Mouse (Mus musculus) G1E-ER4 (cell line): ENCODE measurements around the gene Clybl. TPM values are rescaled to one million over a fixed set of nuclear protein-coding genes. Genes with fewer than 3 reads are reported as not detected.

ENCODE experiments used
- GATA1 ChIP-seq: IDR thresholded peaks from one replicate; pipeline ENCODE4 v1.8.0; 2012; ENCODE audit warnings: low read length, inconsistent platforms
- polyA plus RNA-seq: library from polyadenylated mRNA; stranded (reverse); fragments of >175 nt; gene quantifications from 2 replicates; pipeline ENCODE4 v1.2.3, GENCODE M21; 2012

Gene Clybl
- polyA plus RNA-seq, 1 experiment: 30.1 TPM

DNA sequence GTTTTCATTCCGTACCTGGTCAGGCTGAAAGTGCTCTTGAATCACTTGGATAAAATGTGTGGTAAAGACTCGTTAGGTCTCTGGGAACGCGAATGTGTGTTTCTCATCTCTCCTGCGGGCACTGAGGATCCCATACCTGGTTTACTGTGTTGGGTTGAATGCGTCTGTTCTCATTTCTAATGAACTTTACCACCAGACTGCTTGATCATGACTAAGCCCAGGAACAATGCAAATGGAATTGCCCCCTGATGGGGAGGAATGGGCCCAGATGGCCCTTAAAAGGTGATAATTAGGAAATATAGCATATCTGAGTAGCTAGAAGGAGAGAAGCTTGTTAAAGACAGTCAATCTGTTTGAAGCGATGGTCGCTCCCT, 74.7 kb downstream of the Clybl start:
- no peak for TF ChIP-seq GATA1

DNA sequence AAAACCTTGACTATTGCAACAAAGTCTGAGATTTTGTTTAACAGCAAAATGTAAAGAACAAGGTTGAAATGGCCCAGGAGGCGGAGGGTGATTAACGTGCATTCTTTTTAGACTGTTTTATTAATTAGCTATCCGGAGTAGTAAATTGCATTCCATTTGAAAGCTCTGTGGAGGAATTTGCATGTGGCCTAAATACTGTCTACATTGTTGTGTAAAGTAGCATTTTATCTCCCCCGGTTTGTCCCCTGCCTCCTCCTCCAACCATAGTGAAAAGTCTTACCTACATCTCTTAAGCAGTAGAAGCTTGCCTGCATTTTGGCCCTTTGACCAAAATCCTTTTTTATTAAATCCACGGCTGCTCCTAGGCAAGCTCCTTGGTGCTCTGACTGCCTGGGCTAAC, 76.8 kb downstream of the Clybl start:
- no peak for TF ChIP-seq GATA1

DNA sequence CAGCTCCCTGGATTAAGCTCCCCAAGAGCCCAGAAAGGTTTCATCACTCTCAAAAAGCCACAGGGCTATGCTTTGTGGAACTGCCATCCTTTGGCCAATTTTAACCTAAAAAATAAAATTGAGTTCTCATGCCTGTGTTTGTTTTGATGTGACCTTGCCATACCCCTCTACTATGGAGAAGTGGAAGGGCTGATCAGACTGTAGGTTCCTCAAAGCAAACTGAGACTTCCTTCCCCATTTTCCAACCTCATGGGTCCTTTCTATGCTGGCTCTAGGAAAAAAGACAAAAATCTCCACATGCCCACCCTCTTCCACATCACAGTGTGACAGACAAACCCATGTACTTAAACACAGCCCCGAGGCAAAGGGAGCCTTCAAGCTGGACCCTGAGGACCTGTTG, 79.7 kb downstream of the Clybl start:
- TF ChIP-seq GATA1: no peak

DNA sequence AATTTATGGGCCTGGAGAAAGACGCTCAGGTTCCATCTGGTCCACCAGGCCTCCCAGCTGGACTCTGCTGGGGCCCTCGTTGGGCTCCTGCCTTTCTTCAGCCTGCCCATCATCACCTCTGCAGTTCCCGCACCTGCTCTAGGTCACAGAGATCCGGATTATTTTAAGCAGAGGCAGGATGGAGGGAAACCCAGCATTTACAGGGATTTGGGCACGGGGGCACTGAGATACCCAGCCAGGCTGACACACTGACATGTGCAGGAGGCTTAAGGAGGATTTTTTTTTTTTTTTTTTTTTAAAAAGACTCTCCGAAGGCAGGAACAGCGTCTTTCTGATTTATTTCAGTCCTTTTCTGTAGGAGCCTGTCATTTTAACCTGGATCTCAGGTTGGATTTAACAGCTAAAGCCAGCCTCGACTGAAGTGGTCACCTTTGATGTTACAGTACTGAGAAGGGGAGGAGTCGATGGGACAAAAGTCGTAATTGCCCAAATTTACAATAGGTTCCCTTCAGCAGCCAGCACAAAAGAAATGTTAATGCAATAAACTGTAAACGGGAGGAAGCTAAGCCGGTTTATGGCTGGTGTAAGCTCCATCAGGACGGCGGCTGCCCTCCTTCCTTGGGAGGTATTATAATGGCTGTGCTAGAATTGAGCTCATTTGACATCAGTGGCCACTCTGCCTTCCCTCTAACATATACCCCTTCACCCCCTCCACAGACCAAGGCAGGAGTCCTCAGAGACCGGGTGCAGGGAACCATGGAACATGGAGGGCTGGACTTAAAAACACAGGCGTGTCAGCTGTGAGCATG, 81.6 kb downstream of the Clybl start:
- no peak for TF ChIP-seq GATA1

DNA sequence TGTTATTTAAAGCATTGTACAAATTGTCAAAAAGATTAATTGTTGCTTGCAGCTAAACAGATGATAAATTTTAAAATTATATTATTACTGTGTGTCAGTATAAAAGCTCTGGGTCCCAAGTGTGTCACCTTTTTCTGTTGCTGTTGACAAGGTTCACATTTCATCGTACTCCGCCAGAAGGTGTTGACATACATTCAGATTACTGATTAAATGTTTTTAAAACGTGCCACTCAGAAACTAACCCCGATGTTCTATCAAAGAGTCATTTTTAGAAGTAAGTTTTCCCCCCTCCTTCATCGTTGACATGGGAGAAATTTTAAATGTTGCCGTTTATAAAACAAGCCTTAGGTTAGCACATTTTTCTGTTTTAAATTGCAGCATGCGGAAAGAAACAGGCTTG, 83.7 kb downstream of the Clybl start:
- TF ChIP-seq GATA1: no peak

DNA sequence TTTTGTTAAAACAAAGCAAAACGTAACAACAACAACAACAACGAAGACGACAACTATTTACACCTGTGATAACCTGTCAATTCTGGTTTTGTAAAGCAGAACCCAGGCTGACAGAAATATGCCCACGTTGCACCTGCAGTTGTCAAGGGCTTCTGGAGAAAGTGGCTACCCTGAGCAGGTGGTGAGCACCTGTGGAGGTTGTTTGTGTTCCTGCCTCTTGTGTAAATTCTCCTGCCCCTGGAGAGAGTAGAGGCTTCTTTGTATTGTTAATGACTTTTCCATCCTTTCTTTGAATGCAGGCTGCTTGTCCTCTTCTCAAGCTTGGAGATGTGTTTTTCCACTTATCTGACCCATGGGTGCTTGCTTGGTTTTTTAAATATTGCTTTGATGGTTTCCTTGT, 86.1 kb downstream of the Clybl start:
- no peak for TF ChIP-seq GATA1

DNA sequence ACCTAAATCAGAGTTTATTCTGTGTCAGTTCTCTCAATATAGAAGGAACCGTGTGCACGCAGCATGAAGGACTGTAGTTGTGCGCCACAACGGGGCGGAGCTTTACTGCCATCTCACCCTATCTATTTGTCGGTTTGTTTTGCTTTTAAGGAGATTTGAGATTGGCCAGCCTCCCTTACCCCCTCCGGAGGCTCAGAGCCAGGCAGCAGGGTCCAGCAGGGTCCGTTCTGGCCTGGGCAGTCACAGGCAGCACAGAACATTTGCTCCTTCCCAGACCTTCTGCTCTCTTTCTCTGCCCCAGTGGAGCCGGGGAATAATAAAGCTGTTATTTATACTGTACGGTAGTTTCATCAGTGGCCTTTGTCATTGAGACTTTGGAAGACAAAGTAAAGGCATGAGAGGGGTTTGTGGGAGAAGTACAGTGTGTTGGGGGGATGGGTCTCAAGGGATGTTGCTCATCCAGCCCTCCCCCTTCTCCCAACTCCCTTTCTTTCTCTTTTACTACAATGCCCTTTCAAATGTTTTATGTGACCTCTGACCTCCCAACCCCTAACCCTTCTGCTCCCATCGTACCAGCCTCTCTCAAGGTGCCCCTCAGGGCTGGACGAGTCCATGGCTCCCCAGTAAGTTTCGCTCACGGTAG, 89.7 kb downstream of the Clybl start:
- no peak for TF ChIP-seq GATA1

DNA sequence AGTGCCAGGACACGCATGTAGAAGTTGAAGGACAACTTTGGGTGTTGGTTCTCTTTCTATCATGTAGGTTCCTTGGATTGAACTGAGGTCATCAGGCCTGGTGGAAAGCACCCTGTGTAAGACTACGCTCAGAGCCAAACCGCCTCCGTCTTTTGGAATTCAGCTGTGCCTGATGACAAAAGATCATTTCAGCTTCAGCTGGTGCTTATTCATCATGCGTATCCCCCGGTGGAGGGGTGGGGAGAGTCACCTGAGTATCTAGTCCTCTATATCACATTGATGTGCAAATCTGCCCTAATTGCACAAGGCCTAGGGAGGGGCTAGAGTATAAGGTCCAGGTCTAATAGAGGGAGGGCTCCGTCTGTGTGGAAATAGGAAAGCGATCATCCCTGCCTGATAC, 95.6 kb downstream of the Clybl start:
- TF ChIP-seq GATA1: no peak

DNA sequence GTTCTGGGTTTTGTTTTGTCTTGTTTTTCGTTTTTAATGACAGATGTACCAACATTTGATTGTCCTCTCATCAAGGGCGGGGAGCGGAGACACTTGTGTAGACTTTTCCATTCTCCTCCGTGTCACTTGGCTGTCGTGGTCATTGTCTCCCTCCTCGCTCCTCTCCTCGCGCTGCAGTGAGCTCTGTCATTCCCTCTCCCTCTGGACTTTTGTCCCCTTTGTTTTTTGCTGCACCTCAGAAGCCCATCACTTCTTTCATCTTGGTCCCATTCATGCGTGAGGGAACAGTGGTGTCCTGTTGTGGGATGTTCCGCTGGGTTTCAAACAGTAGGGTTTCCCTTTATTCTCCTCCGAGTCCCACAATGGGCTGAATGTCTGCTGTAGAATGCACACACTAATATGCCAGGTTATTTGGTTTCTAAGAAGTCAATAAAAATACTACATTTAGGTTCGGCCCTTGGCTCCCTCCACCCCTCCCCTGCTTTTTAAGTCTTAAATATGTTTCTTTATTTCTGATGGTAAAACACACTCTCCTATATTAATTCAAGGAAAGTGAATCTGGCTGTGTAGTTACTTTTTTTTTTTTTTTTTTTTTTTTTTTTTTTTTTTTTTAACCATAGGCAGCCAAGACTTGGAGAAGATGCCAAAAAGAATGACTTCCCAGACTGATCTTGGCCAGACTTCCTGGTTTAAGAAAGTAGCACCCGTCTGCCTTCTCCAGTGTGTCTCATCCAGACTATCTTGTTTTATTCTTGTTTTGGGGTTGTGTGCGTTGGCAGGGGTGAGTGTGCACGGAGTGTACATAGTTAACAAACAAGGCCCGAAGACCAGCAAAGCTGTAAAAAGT, 98.2 kb downstream of the Clybl start:
- TF ChIP-seq GATA1: no peak

DNA sequence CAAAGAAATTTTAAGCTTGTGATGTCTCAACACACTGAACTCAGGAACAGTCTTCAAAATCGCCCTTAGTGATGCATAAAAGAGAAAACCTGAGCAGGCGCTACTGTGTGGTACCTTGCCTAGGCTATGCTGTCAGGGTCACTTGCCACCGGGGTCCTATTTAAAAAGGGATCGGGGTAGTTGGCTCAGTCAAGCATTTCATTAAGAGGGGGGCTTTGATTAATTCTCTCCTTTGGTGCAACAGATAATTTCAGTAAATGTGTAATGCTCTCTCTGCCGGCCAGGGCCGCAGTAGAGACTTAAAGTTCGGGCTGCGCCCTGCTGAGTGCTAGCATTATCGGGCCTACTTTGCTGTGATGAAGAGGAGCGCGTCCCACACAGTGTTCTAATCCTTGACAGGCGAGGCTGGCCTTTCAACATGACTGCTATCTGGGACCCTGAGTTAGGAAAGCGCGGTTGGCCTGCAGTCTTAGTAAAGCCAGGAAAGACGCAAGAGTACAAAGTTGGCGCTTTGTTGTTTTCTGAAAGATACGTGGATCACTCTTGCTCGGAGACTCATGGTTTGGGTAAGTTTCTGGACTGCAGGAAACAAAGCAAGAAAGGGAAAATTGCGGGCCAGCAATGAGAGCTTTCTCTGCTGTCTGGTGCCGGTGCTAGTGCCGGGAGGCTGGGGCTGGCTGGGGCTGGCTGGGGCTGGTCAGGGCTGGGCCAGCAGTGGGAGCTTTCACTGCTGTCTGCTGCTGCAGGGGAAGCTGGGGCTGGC, 99.0 kb downstream of the Clybl start:
- no peak for TF ChIP-seq GATA1

DNA sequence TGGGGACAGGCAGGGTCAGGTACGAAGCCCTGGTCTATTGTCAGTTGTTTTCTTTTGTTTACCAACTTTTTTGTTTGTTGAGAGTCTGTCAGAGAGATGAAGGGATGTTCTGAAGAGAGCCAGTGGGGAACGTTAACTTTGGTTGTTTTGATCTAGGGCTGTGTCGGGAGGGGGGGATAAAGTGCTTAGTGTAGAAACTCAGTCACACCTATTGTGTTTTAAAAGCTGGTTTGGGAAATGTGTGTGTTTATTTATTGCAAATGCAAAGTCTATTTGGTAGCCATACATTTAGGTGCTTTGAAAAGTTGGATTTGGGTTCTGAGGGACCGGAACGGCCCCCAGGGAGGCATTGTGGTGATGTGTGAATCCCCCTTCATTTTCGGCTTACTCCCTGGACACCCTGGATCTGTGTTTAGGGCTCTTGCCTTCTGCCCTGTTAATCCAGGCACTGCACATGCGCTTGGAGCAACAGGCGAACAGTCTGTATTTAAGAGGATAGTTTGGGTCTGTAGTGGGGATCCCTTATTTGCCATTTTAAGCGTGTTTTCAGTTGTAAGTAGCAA, 99.6 kb downstream of the Clybl start:
- TF ChIP-seq GATA1: no peak

DNA sequence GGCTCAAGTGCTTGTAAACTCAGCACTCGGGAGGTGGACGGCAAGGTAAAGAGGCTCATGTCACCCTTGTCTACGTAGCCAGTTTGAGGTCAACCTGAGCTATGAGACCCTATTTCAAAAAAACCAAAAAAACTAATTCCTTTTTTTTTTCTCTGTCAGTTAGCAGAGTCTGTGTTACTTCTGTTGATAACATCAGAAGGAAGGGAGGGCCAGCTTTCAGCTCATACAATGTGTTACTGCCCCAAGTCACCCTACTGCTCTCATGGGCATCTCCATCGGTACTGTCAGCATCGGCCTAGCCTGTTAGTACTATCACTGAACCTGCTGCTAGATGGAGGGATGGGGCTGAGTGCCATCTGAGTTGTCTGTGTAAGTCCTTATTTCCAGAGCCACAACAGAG, 102.5 kb downstream of the Clybl start:
- no peak for TF ChIP-seq GATA1

DNA sequence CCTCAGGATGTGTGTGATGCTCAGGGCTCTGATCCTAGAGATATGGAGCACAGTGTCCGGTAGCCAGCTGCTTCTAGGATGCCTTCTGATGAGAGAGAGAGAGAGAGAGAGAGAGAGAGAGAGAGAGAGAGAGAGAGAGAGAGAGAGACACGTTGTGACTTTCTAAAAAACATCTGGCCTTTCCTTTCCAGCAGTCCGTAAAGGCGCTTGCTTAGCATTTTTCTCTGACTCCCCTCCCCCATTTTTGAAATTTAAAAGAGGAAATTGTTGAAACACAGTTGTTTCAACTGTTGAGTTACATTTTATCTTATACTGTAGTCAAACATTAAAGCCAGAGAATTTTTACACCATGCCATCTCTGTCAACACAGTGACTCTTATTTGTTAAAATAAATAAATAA, 114.9 kb downstream of the Clybl start:
- TF ChIP-seq GATA1: no peak

DNA sequence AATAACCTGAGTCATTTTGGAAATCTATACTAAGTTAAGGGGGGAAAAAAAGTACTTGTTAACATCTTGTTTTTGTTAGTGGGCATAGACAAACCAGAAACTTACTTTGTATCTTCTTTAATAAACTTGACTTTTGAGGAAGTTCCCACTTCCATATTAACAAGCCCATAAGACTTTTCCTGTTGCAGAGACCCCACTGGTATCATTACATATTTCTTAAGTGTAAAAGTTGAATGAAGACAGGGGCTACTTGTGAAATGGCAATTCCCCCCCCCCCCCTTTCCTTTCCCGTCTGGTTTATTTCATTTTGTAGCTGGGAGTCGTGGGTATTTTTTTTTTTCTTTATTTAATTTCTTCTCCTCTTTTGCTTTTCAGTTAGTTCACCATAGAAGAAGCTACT, 115.4 kb downstream of the Clybl start:
- TF ChIP-seq GATA1: no peak

DNA sequence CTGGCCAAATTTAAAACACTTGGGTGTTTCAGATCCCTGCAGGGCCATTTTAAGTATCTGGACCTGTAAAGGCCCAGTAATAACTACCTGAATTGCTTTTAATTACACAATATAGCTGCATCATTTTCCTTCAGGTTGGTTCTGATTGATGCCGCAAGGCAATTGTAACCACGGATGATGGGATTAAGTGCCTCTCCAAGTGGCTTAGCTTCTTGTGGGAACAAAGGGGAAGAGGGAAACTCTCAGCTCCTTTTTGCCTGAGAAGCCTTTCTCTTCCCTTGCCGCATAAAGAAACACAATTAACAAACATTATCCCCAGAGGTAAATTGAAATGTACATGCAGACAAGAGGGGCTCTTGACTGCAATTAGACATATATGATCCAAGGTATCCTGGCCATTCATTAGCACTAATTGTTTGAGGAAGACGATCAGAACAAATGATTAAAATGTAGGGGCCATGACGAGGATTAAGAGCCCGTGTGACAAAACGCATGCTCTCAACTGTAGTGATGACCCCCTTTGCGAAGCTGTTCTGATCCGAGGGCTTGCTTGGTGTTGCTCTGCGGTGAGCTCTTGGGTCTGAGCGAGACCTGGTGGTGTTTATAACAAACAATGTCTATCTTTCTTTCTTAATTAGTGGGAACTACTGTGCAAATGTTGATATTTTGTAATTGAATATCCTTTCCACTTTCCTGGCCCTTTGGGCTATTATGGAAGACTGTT, 116.0 kb downstream of the Clybl start:
- no peak for TF ChIP-seq GATA1
